Mouse (Mus musculus): ENCODE data around the gene Gm20604.
A peak's percentile ranks its signal among the peaks of the same experiment; 100 is the strongest.

DNA sequence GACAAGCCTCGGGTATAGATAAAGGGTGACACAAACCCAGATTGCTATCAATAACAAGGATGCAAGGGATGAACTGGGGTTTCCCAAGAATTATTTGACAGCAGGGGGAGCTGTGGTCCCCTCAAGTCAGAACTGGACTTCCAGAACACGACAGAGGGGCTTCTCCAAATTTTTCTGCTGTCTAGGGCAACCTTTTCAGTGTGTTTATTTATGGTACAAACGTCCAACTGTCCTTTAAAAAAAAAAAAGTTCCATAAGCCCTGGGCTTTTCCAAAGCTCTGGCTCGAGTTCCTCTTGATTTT, 55.4 kb downstream of the Gm20604 start:
- TF ChIP-seq CTCF (conservative IDR thresholded peaks at IDR 0.05; ENCODE audit: insufficient read depth, insufficient read length, low read depth, low read length): peak; percentile 25; the same call in 1 of the 2 replicates
- no peak for TF ChIP-seq POLR2A (IDR thresholded peaks at IDR 0.05; ENCODE audit: low read depth, low read length)

All from kidney, adult 2 months (tissue).